Mouse (Mus musculus): ENCODE results near the gene Plagl2. TPM values are rescaled to one million over a fixed set of nuclear protein-coding genes. Genes with fewer than 3 reads are reported as not detected.

Gene Plagl2
- polyA plus RNA-seq, 1 experiment from 2014 or later, result 29.0 TPM

DNA sequence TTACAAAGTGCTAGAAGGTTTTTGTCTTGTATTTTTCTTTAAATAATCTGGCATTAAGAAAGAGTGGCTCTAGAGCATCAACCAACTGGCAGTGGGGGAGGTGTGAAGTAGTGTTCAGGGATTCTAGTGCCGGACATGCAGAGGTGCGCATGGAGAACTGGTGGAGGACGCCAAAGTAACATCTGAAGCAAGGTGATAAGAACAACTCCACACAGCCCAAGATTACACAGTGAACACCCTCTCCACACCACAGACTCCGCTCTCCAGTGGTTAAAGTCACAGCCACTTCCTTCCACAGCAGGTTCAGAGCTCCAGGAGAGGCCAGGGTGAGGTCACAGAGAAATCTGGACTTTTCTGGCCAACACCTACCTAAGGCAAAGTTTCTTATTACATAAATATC is 13.3 kb downstream of the Plagl2 start:
- no peaks in the 10 kb centered on the region for H3K9me3 ChIP-seq (ENCODE audit: control insufficient read depth, low read depth, low read length)
- H3K4me2 ChIP-seq (replicated peaks; ENCODE audit: low read depth, low read length), result no peak overlapping the region
- H3K27ac ChIP-seq (ENCODE audit: low read length), result no peak overlapping the region
- no peaks in the 10 kb centered on the region for H3K27me3 ChIP-seq (ENCODE audit: control insufficient read depth, insufficient read depth, low read length)
- no peak for ATAC-seq (ENCODE audit: insufficient number of reproducible peaks, insufficient read depth, low FRiP score, low read depth)
- peaks cover 41% of the 10 kb centered on the region for H3K36me3 ChIP-seq (ENCODE audit: control insufficient read depth, insufficient read depth, low read length)
- 92% methylated on average over 4 of the region's 4 CpGs for WGBS
- H3K4me3 ChIP-seq (ENCODE audit: low read depth, low read length), result no peak overlapping the region
- no peak overlapping the region for H3K9ac ChIP-seq (replicated peaks; ENCODE audit: low read depth, low read length)
- H3K4me1 ChIP-seq (ENCODE audit: control insufficient read depth, insufficient read depth, low read length), result peaks cover 3% of the 10 kb centered on the region; the same call in 1 of the 2 replicates

DNA sequence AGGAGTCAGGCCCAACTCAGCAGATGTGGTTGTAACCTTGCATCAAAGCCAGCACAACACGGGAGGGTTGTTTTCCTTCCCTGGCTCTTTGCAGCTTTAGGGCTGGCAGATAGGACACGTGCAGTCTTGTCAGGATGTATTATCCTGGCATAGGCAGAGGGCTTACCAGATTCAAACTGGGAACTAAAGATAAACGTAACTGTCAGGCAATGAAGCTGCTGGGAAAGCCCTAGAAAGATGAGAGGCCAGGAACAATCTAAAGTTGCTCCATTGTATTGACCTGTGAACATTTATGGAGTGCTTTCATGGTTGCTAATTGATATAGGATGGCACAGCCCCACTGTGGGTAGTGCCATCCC is 15.7 kb downstream of the Plagl2 start:
- no peaks in the 10 kb centered on the region for H3K9me3 ChIP-seq (ENCODE audit: control insufficient read depth, low read depth, low read length)
- peak overlapping the region; percentile 76 for H3K9ac ChIP-seq (replicated peaks; ENCODE audit: low read depth, low read length)
- no peaks in the 10 kb centered on the region for H3K27me3 ChIP-seq (ENCODE audit: control insufficient read depth, insufficient read depth, low read length)
- H3K36me3 ChIP-seq (ENCODE audit: control insufficient read depth, insufficient read depth, low read length), result peaks cover 21% of the 10 kb centered on the region
- peak overlapping the region; percentile 66 for H3K4me3 ChIP-seq (ENCODE audit: low read depth, low read length)
- ATAC-seq (ENCODE audit: insufficient number of reproducible peaks, insufficient read depth, low FRiP score, low read depth), result no peak
- H3K4me1 ChIP-seq (ENCODE audit: control insufficient read depth, insufficient read depth, low read length), result peaks cover 3% of the 10 kb centered on the region; the same call in 1 of the 2 replicates
- H3K27ac ChIP-seq (ENCODE audit: low read length), result peak overlapping the region; percentile 74; the same call in 1 of the 2 replicates
- WGBS, result 9% methylated on average over 3 of the region's 3 CpGs
- H3K4me2 ChIP-seq (replicated peaks; ENCODE audit: low read depth, low read length), result peak overlapping the region; percentile 68

DNA sequence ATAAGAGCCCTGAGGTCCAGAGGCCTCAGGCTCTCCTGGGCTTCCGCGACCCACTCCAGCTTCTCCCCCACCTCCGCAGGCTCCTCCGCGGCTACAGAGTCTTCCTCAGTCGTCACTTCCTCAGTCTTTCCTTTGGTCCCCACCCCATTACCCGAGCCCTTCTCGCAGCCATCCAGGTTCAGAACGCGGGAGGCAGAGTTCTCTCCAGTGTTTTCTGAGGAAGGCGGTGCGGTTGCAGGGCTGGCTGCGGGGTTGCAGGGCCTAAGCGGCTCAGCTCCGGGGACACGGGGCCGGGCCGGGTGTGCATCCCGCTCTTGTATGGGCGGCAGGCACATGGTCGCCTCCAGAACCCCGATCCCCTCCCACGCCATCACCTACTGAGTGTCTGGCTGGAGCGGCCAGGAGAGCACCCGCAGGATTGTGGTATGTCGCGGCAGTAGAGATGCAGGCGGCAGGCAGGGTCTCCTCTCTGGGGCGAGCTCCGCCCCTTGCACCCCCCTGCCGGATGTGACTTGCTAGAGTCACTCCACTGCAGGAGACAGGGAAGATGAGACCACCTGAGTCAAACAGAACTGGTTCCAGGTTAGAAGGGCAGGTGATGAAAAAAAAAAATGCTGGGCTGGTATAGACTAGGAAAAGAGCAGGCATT is 16.2 kb downstream of the Plagl2 start, which contains the start of gene Tspyl3:
Tspyl3 (minus strand) TSS at position 496 of the 649 bp plus-strand sequence.
- Histone ChIP-seq H3K4me3 (ENCODE audit: low read depth, low read length) (peak within 1 kb of the TSS; percentile 66), H3K36me3 (ENCODE audit: control insufficient read depth, insufficient read depth, low read length) (peaks cover 16% of the 10 kb centered on the region), H3K27ac (ENCODE audit: low read length) (peak within 1 kb of the TSS; percentile 74; the same call in 1 of the 2 replicates), H3K27me3 (ENCODE audit: control insufficient read depth, insufficient read depth, low read length) (no peaks in the 10 kb centered on the region), H3K9ac (replicated peaks; ENCODE audit: low read depth, low read length) (peak within 1 kb of the TSS; percentile 76), H3K9me3 (ENCODE audit: control insufficient read depth, low read depth, low read length) (no peaks in the 10 kb centered on the region), H3K4me1 (ENCODE audit: control insufficient read depth, insufficient read depth, low read length) (peaks cover 3% of the 10 kb centered on the region; the same call in 1 of the 2 replicates), H3K4me2 (replicated peaks; ENCODE audit: low read depth, low read length) (peak within 1 kb of the TSS; percentile 68)
- ATAC-seq (ENCODE audit: insufficient number of reproducible peaks, insufficient read depth, low FRiP score, low read depth), result peak; percentile 50; the same call in 1 of the 2 replicates
- WGBS, result under 1% methylated on average over 31 of the region's 31 CpGs

DNA sequence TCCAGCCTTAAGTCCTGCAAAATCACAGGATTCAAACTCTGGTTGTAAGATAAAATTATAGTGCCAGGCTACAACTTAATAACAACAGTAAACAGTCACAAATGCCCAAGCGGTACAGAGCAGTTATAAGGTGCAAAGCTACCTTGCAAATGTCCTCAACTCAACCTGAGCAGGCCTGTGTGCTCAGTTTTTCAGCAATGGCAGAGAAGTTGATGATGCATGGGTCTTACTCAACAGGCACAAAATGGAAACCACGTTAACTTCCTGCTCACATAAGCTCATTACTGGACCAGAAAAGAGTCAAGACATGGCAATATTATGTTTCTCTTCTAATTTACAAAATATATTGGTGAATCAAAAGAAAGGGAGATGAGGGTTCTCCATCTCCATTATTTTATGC is 18.7 kb downstream of the Plagl2 start:
- H3K9ac ChIP-seq (replicated peaks; ENCODE audit: low read depth, low read length), result no peak overlapping the region
- peaks cover 3% of the 10 kb centered on the region; the same call in 1 of the 2 replicates for H3K4me1 ChIP-seq (ENCODE audit: control insufficient read depth, insufficient read depth, low read length)
- no peaks in the 10 kb centered on the region; the same call in 1 of the 2 replicates for H3K36me3 ChIP-seq (ENCODE audit: control insufficient read depth, insufficient read depth, low read length)
- ATAC-seq (ENCODE audit: insufficient number of reproducible peaks, insufficient read depth, low FRiP score, low read depth), result no peak
- no peaks in the 10 kb centered on the region for H3K27me3 ChIP-seq (ENCODE audit: control insufficient read depth, insufficient read depth, low read length)
- no peaks in the 10 kb centered on the region for H3K9me3 ChIP-seq (ENCODE audit: control insufficient read depth, low read depth, low read length)
- H3K4me3 ChIP-seq (ENCODE audit: low read depth, low read length), result no peak overlapping the region
- no peak overlapping the region for H3K27ac ChIP-seq (ENCODE audit: low read length)
- 92% methylated on average over 2 of the region's 2 CpGs for WGBS
- H3K4me2 ChIP-seq (replicated peaks; ENCODE audit: low read depth, low read length), result no peak overlapping the region

DNA sequence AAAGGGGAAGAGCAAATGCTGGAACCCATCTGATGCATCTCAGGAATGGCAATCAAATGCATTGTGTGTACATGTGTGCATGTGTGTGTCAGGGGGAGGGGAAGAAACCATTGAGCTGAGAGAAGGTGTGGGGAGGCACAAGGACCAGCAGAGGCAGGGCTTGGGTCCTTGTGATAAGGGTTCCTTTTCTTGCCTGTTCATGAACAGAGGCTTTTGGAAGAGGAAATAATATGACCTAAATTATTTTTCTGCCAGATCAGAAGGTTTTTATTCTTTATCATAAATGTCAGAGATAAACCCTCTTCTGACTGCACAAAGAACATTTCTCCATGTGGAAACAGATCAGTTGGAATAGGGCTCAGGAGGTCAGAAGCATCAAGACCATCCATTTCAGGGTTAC is 19.1 kb downstream of the Plagl2 start:
- Histone ChIP-seq H3K36me3 (ENCODE audit: control insufficient read depth, insufficient read depth, low read length) (no peaks in the 10 kb centered on the region), H3K4me1 (ENCODE audit: control insufficient read depth, insufficient read depth, low read length) (peaks cover 3% of the 10 kb centered on the region; the same call in 1 of the 2 replicates), H3K4me3 (ENCODE audit: low read depth, low read length) (no peak overlapping the region), H3K9ac (replicated peaks; ENCODE audit: low read depth, low read length) (no peak overlapping the region), H3K27ac (ENCODE audit: low read length) (no peak overlapping the region), H3K9me3 (ENCODE audit: control insufficient read depth, low read depth, low read length) (no peaks in the 10 kb centered on the region), H3K27me3 (ENCODE audit: control insufficient read depth, insufficient read depth, low read length) (no peaks in the 10 kb centered on the region), H3K4me2 (replicated peaks; ENCODE audit: low read depth, low read length) (no peak overlapping the region)
- no peak for ATAC-seq (ENCODE audit: insufficient number of reproducible peaks, insufficient read depth, low FRiP score, low read depth)

DNA sequence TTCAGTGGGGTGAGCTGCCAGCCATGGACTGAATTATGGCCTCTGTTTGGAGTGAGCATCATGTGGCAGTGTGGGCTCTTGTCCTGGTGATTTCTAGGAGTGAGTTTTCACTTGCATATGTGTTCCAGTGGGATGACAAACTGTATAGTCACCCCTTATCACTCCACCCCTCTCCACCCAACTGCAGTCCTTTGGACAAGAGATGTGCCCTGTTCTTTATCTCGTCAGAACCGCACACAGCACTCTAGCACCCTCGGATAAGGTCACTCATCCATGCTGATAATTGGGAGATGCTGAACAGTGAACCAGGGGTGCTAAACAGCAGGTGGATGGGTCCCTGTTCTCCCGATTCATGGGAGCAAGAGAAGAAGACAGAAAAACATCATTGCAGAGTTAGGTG is 19.6 kb downstream of the Plagl2 start:
- Histone ChIP-seq H3K27ac (ENCODE audit: low read length) (no peak overlapping the region), H3K4me1 (ENCODE audit: control insufficient read depth, insufficient read depth, low read length) (peaks cover 3% of the 10 kb centered on the region; the same call in 1 of the 2 replicates), H3K9ac (replicated peaks; ENCODE audit: low read depth, low read length) (no peak overlapping the region), H3K36me3 (ENCODE audit: control insufficient read depth, insufficient read depth, low read length) (no peaks in the 10 kb centered on the region), H3K9me3 (ENCODE audit: control insufficient read depth, low read depth, low read length) (no peaks in the 10 kb centered on the region), H3K4me3 (ENCODE audit: low read depth, low read length) (no peak overlapping the region), H3K27me3 (ENCODE audit: control insufficient read depth, insufficient read depth, low read length) (no peaks in the 10 kb centered on the region), H3K4me2 (replicated peaks; ENCODE audit: low read depth, low read length) (no peak overlapping the region)
- 78% methylated on average over 4 of the region's 4 CpGs for WGBS
- no peak; the same call in 1 of the 2 replicates for ATAC-seq (ENCODE audit: insufficient number of reproducible peaks, insufficient read depth, low FRiP score, low read depth)

DNA sequence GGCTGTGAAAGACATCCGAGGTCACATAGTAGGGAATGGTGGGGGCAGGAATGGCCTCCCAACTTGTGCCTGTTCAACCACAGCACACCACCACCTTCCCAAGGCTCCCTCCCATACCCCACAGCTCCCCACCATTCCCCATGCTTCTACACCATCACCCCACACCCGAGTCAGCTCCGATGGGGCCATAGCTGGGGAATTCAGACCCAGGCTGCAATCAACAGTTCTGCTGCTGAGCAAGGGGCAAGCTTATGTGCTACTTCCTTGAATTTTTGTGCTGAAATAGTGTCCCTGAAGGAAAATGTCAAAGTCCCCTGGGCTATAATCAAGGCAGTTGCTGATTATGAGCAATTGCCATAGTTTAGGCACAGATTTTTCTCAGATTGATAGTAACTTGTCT is 22.7 kb downstream of the Plagl2 start:
- H3K4me3 ChIP-seq (ENCODE audit: low read depth, low read length), result no peak overlapping the region
- no peaks in the 10 kb centered on the region for H3K4me1 ChIP-seq (ENCODE audit: control insufficient read depth, insufficient read depth, low read length)
- no peaks in the 10 kb centered on the region for H3K27me3 ChIP-seq (ENCODE audit: control insufficient read depth, insufficient read depth, low read length)
- no peak overlapping the region for H3K9ac ChIP-seq (replicated peaks; ENCODE audit: low read depth, low read length)
- no peak overlapping the region for H3K4me2 ChIP-seq (replicated peaks; ENCODE audit: low read depth, low read length)
- no peak for ATAC-seq (ENCODE audit: insufficient number of reproducible peaks, insufficient read depth, low FRiP score, low read depth)
- H3K27ac ChIP-seq (ENCODE audit: low read length), result no peak overlapping the region
- WGBS, result 77% methylated on average over 3 of the region's 3 CpGs
- H3K9me3 ChIP-seq (ENCODE audit: control insufficient read depth, low read depth, low read length), result no peaks in the 10 kb centered on the region
- no peaks in the 10 kb centered on the region for H3K36me3 ChIP-seq (ENCODE audit: control insufficient read depth, insufficient read depth, low read length)

DNA sequence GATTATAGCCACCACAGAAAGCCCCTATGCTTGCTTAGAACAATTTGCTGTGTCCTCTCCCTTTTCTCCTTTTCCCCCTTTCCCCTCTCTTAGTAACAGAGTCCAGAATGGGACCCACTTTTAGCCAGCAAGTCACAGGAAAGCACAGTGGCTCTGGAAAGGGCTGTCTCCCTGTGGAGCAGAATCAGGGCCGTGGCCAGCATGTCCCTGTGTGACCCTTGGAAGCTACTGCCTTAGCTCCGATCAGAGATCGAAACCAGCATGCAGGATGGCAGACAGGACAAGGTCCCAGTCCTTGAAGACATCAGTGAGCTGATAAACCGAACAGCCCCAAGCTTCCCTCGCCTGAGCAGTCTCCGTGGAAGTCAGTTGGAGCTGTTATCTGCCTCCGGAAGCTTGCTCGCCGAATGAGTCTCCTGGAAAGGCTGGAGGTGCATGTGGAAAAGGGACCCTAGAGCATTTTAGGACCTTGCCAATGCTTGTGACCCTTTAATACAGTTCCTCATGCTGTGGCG is 23.3 kb downstream of the Plagl2 start:
- H3K27ac ChIP-seq (ENCODE audit: low read length), result no peak overlapping the region
- H3K4me1 ChIP-seq (ENCODE audit: control insufficient read depth, insufficient read depth, low read length), result no peaks in the 10 kb centered on the region
- no peaks in the 10 kb centered on the region for H3K27me3 ChIP-seq (ENCODE audit: control insufficient read depth, insufficient read depth, low read length)
- H3K36me3 ChIP-seq (ENCODE audit: control insufficient read depth, insufficient read depth, low read length), result no peaks in the 10 kb centered on the region
- H3K9me3 ChIP-seq (ENCODE audit: control insufficient read depth, low read depth, low read length), result no peaks in the 10 kb centered on the region
- 83% methylated on average over 10 of the region's 10 CpGs for WGBS
- H3K4me3 ChIP-seq (ENCODE audit: low read depth, low read length), result no peak overlapping the region
- ATAC-seq (ENCODE audit: insufficient number of reproducible peaks, insufficient read depth, low FRiP score, low read depth), result no peak
- no peak overlapping the region for H3K9ac ChIP-seq (replicated peaks; ENCODE audit: low read depth, low read length)
- no peak overlapping the region for H3K4me2 ChIP-seq (replicated peaks; ENCODE audit: low read depth, low read length)
